Mouse (Mus musculus) liver, adult 2 months (tissue): ENCODE results near the gene Myo5a. TPM values are rescaled to one million over a fixed set of nuclear protein-coding genes. Genes with fewer than 3 reads are reported as not detected.

Source experiments
- DNase-seq: peaks from one replicate; pipeline ENCODE4 v3.0.0-alpha.2; 2011; ENCODE audit warnings: low read depth, low spot score; ENCODE audit errors: extremely low read depth
- H3K27ac ChIP-seq: fragments of 200-500 bp; replicated peaks from 2 replicates; pipeline ENCODE4 v1.5.1; 2012; ENCODE audit warnings: low read depth, mild to moderate bottlenecking, control low read depth, inconsistent platforms, low read length; ENCODE audit not compliant: insufficient read depth
- H3K27me3 ChIP-seq: fragments of 200-500 bp; 2 replicates; pipeline ENCODE4 v1.6.1; 2012; ENCODE audit warnings: mild to moderate bottlenecking, moderate library complexity, low read length, inconsistent platforms; ENCODE audit not compliant: control insufficient read depth, insufficient read depth
- H3K36me3 ChIP-seq: fragments of 200-500 bp; 2 replicates; pipeline ENCODE4 v1.6.1; 2012; ENCODE audit warnings: low read length, inconsistent platforms; ENCODE audit not compliant: control insufficient read depth, insufficient read depth
- H3K4me1 ChIP-seq: fragments of 200-500 bp; 2 replicates; pipeline ENCODE4 v1.6.1; 2011; ENCODE audit warnings: low read length; ENCODE audit not compliant: control insufficient read depth, insufficient read depth
- H3K4me3 ChIP-seq: fragments of 200-500 bp; 2 replicates; pipeline ENCODE4 v1.5.1; 2011; ENCODE audit warnings: low read depth, mild to moderate bottlenecking, control low read depth, low read length, moderate library complexity; ENCODE audit not compliant: insufficient read depth
- H3K79me2 ChIP-seq: fragments of 200-500 bp; 2 replicates; pipeline ENCODE4 v1.6.1; 2012; ENCODE audit warnings: inconsistent platforms, mild to moderate bottlenecking, low read length, moderate library complexity; ENCODE audit not compliant: control insufficient read depth, insufficient read depth
- H3K9ac ChIP-seq: fragments of 200-500 bp; 2 replicates; pipeline ENCODE4 v1.6.1; 2012; ENCODE audit warnings: low read depth, mild to moderate bottlenecking, control low read depth, inconsistent platforms, low read length
- CTCF ChIP-seq: fragments of 200-500 bp; IDR thresholded peaks from 2 replicates; pipeline ENCODE4 v1.5.1; 2011; ENCODE audit warnings: low read depth, low read length, control low read depth
- POLR2A ChIP-seq: fragments of 200-500 bp; IDR thresholded peaks from 2 replicates; pipeline ENCODE4 v1.6.1; 2011; ENCODE audit warnings: low read length, control low read depth; ENCODE audit not compliant: insufficient read depth; ENCODE audit errors: extremely low read depth
- WGBS: fragments of 180-500 bp; shearing (Covaris S2); methylation state at CpG from one replicate; pipeline ENCODE4 v1.1.7; 2018; 5-methylcytosine and 5-hydroxymethylcytosine counted together
- polyA plus RNA-seq: library from polyadenylated mRNA; depleted of rRNA; stranded (reverse); fragments of >200 nt; gene quantifications from 2 replicates; pipeline ENCODE4 v1.2.3, GENCODE M21; 2012
- total RNA-seq: library from RNA; depleted of rRNA; stranded (reverse); fragments of >200 nt; gene quantifications from 2 replicates; pipeline ENCODE4 v1.2.3, GENCODE M21; 2014

Gene Myo5a
- total and polyA plus RNA-seq, 2 experiments = 0.17 to 0.74 TPM

- peak; percentile 86 for DNase-seq
- Histone ChIP-seq H3K9ac (no peak overlapping the region), H3K4me3 (no peak overlapping the region), H3K36me3 (peaks cover 3% of the 10 kb centered on the region), H3K4me1 (peaks cover 23% of the 10 kb centered on the region), H3K79me2 (peaks cover 13% of the 10 kb centered on the region), H3K27me3 (no peaks in the 10 kb centered on the region), H3K27ac (peak overlapping the region; percentile 68; the same call in 1 of the 2 replicates)
- no peak for TF ChIP-seq POLR2A
- 24% methylated on average over 2 of the region's 2 CpGs for WGBS
These were observed 30.2 kb upstream of the Myo5a start for GRCm38 (mm10) chr9:75040566-75040965.

GRCm38 (mm10) chr9:75041840-75042525, 28.8 kb upstream of the Myo5a start:
- 80% methylated on average over 2 of the region's 2 CpGs for WGBS

GRCm38 (mm10) chr9:75043191-75043590, 27.6 kb upstream of the Myo5a start:
- Histone ChIP-seq H3K27ac (no peak overlapping the region), H3K79me2 (peaks cover 14% of the 10 kb centered on the region), H3K27me3 (no peaks in the 10 kb centered on the region), H3K36me3 (peaks cover 6% of the 10 kb centered on the region), H3K9ac (no peak overlapping the region), H3K4me3 (no peak overlapping the region), H3K4me1 (peaks cover 27% of the 10 kb centered on the region)
- WGBS = 55% methylated on average over 2 of the region's 2 CpGs
- TF ChIP-seq CTCF (no peak), POLR2A (no peak)
- no peak for DNase-seq

More at GRCm38 (mm10) chr9:75041840-75042525, 28.8 kb upstream of the Myo5a start:
- H3K9ac ChIP-seq = no peak overlapping the region
- H3K79me2 ChIP-seq = peaks cover 13% of the 10 kb centered on the region
- no peak overlapping the region; the same call in 1 of the 2 replicates for H3K27ac ChIP-seq
- H3K4me3 ChIP-seq = no peak overlapping the region
- peaks cover 23% of the 10 kb centered on the region for H3K4me1 ChIP-seq
- H3K27me3 ChIP-seq = no peaks in the 10 kb centered on the region
- H3K36me3 ChIP-seq = peaks cover 6% of the 10 kb centered on the region
- TF ChIP-seq POLR2A (no peak), CTCF (no peak)
- peak; percentile 75 for DNase-seq

GRCm38 (mm10) chr9:75047079-75047478, 23.7 kb upstream of the Myo5a start:
- Histone ChIP-seq H3K4me3 (no peak overlapping the region), H3K27ac (no peak overlapping the region), H3K9ac (no peak overlapping the region), H3K79me2 (peaks cover 18% of the 10 kb centered on the region), H3K36me3 (peaks cover 6% of the 10 kb centered on the region), H3K27me3 (no peaks in the 10 kb centered on the region), H3K4me1 (peaks cover 20% of the 10 kb centered on the region)
- peak; percentile 90 for DNase-seq
- TF ChIP-seq CTCF (no peak), POLR2A (no peak)

- TF ChIP-seq POLR2A (no peak), CTCF (no peak)
- no peak for DNase-seq
- peaks cover 6% of the 10 kb centered on the region for H3K36me3 ChIP-seq
- H3K27ac ChIP-seq = no peak overlapping the region
- WGBS = 53% methylated on average over 3 of the region's 3 CpGs
- no peak overlapping the region for H3K9ac ChIP-seq
- H3K4me3 ChIP-seq = no peak overlapping the region
- no peaks in the 10 kb centered on the region for H3K27me3 ChIP-seq
- H3K79me2 ChIP-seq = peaks cover 16% of the 10 kb centered on the region
- H3K4me1 ChIP-seq = peaks cover 12% of the 10 kb centered on the region
These were observed 21.7 kb upstream of the Myo5a start for GRCm38 (mm10) chr9:75049100-75049499.

- peak; percentile 62 for DNase-seq
- no peak overlapping the region; the same call in 1 of the 2 replicates for H3K9ac ChIP-seq
- TF ChIP-seq POLR2A (no peak), CTCF (peak; percentile 74)
- 12% methylated on average over 3 of the region's 3 CpGs for WGBS
- H3K4me3 ChIP-seq = no peak overlapping the region
- peaks cover 16% of the 10 kb centered on the region for H3K79me2 ChIP-seq
- no peaks in the 10 kb centered on the region for H3K27me3 ChIP-seq
- peaks cover 6% of the 10 kb centered on the region for H3K36me3 ChIP-seq
- H3K4me1 ChIP-seq = peaks cover 12% of the 10 kb centered on the region
- no peak overlapping the region for H3K27ac ChIP-seq
These were observed 20.8 kb upstream of the Myo5a start for GRCm38 (mm10) chr9:75050003-75050402.
